Mouse (Mus musculus) adipocyte (in vitro differentiated cells): ENCODE measurements around the gene Gprc5b.

Experiments
- DNase-seq: peaks from one replicate; pipeline ENCODE4 v3.0.0-alpha.2; 2016; ENCODE audit warnings: low spot score

Gprc5b gene

DNA sequence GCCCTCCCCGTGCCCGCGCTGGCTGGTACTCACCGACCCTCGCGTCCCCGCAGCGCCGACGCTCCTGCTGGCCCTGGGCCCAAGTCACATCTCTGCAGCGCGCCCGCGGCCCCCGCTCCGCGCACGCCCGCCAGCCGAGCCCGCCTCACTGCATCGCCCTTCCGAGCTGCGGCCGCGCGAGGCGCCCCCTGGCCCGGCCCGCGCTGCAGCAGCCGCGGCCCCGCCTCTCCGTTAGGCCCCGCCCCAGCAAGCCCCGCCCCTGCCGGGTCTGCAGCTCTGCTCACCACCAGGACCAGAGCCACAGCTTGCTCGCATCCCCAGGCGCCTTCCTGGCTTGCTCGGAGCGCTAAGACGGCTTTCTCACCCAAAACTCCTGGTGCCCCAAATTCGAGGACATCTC is at the start of gene Gprc5b:
Gene Gprc5b, minus strand, starts transcription at position 205 of the 400 bp plus-strand sequence.
- peak; percentile 66 for DNase-seq

GRCm38 (mm10) chr7:119041502-119041901 is 46.5 kb upstream of the Gprc5b start:
- DNase-seq, result no peak

DNA sequence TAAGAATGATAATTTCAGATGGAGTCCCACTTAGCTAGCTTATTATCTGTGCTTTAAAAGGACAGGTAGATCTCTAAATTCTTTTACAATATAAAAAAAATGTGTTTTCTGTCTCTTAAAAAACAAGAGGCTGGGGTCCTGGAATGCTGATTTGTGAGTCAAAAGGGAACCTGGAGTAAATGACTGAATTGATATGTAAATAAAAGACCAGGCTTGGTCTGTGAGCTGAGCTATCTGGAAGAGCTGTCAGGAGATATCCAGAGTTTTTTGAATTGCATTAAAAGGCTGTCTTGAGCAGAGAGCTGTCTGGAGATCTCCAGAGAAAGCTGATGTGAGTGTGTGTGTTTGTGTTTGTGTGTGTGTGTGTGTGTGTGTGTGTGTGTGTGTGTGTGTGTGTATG is 42.6 kb upstream of the Gprc5b start:
- no peak for DNase-seq

- no peak for DNase-seq
Observed at GRCm38 (mm10) chr7:119034243-119034961, 39.4 kb upstream of the Gprc5b start.

GRCm38 (mm10) chr7:119023394-119023921 is 28.4 kb upstream of the Gprc5b start:
- peak; percentile 18 for DNase-seq

DNA sequence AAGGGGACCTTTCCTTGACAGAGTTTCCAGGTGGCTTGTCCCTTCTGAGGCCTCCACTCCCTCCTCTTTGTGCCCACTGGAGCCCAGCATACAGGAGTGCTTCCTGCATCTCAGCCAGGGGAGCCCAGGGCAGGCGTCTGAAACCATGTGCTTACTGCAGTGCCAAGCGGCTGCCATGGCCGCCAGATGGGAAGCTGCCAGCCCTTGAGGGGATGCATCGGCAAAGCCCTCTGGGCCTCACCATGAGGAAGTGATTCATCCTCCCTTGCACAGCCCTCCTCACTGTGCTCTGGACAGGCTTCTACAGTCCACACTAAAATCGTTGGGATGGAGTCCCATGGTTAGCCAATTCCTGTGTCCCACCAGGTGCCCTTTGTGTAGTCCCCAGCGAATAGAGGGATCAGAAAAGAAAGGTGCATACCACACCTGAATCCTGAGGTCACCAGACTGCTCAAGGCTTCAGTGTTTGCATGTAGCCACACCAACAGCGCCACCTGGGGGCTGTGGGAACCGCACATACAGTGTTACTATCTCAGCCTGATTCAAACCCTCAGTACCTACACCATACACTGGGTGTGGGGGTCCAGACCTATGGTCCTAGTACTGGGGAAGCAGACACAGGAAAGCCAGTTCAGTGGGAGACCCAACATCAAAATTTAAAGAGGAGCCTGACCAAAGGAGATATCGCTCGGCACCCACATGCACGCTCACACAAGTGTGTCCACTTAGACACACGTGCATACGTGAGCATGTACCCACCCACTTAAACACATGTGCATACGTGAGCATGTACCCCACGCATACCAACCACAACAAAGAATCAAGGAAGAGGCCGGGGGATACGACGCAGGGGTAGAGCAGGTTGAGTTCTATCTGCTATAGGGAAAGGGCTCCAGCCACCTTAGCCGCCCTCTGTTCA is 27.5 kb upstream of the Gprc5b start:
- DNase-seq, result no peak

- DNase-seq, result peak; percentile 53
Observed at GRCm38 (mm10) chr7:119019537-119019936, 24.5 kb upstream of the Gprc5b start.

DNA sequence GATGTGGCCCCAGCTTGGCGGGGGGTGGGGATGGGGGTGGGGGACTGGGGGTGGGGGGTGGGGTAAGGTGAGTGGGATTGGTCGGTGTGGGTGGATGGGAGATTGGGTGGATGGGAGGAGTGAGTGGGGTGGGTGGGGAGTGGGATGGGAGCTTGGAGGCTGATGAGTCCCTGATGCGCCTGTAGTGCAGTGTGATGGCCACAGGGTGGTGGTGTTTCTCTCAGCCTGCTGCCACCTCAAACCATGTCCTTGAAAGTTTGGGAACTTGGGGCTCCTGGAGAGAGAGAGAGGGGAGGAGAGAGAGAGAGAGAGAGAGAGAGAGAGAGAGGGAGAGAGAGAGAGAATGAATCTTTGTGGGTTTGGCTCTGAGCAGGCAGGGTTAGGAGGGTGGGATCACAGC is 20.7 kb upstream of the Gprc5b start:
- DNase-seq, result peak; percentile 19

GRCm38 (mm10) chr7:119010854-119011529 is 16.0 kb upstream of the Gprc5b start:
- DNase-seq, result peak; percentile 65

DNA sequence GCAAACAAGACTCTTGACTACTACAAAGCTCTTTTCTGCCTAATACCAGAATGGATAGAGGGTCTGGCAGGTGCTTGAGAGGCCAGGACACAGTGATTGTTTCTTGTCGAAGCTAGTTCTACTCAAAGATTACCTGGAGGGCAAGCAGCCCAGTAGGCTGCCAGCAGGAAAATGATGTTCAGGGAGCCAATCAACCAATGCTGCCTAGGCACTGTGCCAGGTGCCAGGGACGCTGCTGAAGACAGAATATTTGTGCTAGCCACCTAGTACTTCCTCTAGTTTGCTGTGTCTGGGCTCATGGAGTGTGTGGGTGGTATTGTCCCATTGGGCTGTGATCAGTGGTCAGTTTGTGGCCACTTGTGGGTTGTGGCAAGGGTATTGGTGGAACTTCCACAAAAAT is 7.5 kb upstream of the Gprc5b start:
- no peak for DNase-seq

DNA sequence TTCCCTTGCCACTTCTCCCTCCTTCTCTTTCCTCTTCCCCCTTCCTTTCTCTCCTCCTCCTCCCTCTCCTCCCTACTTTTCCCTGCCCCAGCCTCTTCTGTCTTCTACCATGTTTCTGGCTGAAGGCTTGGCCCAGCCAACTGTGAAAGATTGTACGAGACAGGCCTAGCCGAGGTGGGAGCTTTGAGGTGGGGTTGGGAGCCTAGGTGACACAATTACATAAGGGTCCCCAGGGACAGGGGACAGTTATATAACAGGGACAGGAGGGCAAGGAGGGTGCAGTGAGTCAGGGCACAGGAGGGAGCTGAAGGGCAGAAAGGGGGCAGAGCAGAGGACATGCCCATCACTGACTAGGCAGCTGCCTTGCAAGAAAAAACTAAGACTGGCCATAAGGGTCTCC is 7.0 kb upstream of the Gprc5b start:
- DNase-seq, result no peak

- DNase-seq, result no peak
Observed at GRCm38 (mm10) chr7:118999857-119000256, 4.8 kb upstream of the Gprc5b start.

- DNase-seq, result peak; percentile 82
Observed at GRCm38 (mm10) chr7:118996137-118996837, 1.3 kb upstream of the Gprc5b start.

DNA sequence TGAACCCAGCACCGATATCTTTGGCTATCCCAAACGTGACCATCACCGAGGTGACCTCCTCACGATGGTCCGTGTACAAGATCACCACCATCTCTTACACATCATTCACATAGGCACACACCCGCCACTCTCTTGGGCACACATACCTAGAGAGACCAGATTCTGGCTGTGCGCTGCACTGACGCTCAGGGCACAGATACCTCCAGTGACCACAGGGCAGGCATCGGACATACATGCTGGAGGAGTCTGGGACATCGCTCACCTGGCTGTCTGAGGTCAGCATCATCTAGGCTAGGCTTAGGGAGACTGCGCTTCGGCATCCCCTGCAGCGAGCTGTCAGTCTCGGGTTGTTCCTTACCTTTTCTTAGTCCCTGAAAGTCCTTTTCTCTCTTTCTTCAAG is 660 bp upstream of the Gprc5b start:
- no peak for DNase-seq

DNA sequence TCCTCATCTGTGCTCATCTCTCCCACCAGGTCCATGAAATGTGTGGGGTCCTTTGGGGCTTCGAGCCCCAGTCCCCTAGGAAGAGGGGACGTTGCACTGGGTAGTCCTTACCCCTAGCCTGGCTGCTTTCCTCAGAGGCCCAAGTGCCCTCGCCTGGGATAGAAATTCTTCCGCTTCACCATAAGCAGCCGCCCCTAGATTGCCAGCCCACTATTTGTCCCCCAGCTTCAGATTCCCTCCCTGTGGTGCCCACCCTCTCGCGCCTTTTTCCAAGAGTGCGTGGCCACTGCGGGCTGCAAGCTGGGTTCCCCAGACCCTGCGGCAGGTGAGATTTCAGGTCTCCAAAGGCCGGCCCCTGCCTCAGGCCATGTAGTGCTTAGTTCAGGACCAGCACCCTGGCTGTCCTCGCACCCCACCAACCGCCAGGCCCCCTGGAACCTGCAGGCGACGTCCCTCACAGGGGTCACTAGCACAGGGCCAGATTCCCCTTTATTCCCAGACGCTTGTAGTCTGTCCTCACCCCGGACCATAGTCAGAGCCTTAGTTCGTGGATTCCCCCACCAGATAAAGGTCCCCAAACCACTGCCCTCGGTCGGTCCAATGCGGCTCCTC is 674 bp downstream of the Gprc5b start:
- no peak for DNase-seq

GRCm38 (mm10) chr7:118993597-118994230 is 1.3 kb downstream of the Gprc5b start:
- DNase-seq, result peak; percentile 48

GRCm38 (mm10) chr7:118992623-118993405 is 2.2 kb downstream of the Gprc5b start:
- DNase-seq, result peak; percentile 58

- no peak for DNase-seq
Observed at GRCm38 (mm10) chr7:118992080-118992560, 2.9 kb downstream of the Gprc5b start.

- no peak for DNase-seq
Observed at GRCm38 (mm10) chr7:118991341-118991884, 3.6 kb downstream of the Gprc5b start.
